Mouse (Mus musculus): ENCODE results near the gene Plekhm3. TPM values are rescaled to one million over a fixed set of nuclear protein-coding genes. Genes with fewer than 3 reads are reported as not detected.

Gene Plekhm3
- total RNA-seq, 2 experiments from 2014 or later, result 25.0 to 29.3 TPM

DNA sequence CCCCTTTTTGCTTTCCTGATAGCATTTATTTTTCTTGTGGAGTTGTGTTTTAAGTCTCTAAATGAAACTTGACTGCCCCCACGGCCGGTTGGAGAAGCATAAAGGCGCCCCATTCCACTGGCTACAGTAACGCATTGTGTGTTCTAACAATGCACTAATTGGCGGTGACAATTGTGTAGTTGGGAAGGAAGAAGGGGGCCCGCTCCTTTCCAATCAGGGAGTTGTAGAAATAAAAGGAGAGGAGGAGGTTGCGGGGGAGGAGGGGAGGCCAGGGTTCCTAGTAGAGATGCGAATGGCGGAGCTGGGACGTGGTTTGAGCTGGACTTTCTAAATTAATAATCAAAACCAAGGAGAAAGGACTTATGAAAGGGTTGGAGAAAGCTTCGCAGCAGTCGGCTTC, 176.8 kb downstream of the Plekhm3 start:
- DNase-seq (ENCODE audit: low spot score in 2 of 2), result no peak

DNA sequence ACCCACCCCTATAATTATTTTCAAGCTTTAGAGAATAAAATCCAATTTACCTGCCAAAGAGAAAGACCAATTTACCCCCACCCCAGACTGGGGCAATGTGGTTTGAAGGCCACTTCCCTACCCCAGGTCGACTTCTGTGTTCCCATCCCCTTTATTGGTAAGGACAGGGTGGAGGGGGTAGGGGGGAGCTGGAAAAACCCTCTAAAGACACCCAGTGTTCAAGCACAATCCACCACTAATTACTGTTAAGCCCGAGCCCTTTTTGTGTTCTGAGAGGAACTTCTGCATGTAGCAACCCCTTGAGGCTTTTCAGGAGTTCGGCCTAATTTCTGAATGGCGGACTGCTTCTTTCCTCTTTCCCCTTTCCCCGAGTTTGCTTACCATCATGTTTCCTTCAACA, 177.2 kb downstream of the Plekhm3 start:
- DNase-seq (ENCODE audit: low spot score in 2 of 2), result no peak

DNA sequence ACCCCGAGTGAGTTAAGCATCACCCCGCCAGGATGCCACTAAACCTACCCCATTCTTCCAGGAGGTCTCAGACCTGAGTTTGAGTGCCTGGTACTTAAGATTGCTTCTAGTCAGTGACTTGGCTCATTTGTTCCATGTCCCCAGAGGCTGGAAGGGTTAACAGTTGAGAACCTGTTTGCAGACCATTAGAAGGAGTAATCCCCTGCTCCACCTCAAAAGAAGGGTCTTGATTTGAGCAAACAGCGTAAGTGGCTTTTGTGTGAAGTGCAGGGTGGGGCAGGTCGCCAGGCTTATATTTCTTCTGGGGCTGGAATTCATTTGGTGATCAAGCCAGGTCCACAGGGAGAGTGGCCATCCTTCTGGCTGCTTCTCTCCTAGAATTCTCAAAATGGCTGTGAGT, 183.3 kb downstream of the Plekhm3 start:
- no peak for DNase-seq (ENCODE audit: low spot score in 2 of 2)

DNA sequence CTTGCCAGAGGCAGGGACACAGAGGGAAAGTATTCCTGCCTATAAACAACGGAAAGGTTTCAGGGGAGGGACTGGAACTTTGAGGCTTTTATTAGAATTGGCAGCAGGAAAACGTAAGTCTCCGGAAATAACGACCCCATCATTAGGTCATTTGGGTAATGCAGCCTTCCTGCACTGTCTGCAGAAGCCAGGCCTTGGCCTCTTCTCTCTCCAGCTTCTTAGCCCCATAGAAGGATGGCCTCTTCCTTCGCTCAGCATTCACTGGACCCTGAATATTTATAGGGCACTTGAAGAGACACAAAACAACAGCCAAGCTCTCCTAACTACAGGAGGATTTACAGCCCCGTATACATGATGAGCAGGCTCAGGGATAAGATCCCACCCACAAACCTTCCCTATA, 186.5 kb downstream of the Plekhm3 start:
- DNase-seq (ENCODE audit: low spot score in 2 of 2), result no peak

DNA sequence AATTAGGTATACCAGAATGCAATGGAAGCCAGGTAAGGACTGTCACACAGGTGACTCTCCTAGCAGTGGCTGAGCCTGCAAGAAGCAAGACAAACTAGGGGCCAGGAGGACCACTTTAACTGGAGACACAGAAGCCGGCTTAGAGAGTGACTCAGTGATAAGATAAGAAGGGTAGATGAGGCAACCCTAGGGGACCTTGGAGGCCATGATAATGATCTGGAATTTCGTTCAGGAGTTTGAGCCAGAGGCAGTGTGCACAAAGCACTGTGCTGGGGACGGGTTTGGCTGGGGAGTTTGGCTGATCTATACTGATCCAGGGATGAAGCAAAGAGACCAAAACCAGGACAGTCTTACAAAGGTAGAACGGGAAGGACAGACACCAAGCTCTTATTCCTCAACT, 195.0 kb downstream of the Plekhm3 start:
- DNase-seq (ENCODE audit: low spot score in 2 of 2), result no peak

DNA sequence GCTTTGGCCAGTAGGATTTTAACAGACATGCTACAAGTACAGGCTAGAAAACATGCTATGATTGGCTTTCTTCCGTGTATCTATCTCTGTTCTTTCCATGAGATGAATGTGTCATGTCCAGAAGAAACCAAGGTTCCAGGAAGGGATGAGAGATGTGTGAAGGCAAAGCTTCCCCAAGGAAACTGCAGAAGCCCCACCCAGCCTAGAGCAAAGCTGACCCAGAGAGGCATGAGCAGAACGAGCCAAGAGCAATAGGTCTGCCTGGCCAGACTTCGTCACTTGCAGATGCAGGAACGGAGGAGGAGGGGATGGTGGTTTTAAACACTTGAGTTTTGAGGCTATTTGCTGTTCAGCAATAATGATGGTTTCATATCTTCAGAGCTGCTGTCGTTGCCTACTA, 198.9 kb downstream of the Plekhm3 start:
- no peak for DNase-seq (ENCODE audit: low spot score in 2 of 2)

DNA sequence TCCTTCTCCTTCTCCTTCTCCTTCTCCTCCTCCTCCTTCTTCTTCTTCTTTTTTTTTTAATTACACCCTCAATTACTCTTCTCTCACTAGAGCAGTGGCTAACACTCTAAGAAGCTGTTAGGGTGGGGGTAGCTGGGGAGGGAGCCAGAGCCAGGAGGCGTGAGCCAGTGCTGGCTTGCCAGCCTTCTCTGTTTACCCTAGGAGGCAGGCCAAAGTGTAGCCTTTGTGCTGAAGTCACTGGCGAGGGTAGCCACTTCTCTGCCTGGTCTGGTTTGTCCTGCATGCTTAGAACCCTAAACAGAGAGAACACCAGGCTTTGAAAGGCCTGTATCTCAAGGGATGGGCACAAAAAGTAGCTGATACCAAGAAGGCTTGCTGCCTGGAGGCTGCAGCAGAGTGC, 199.4 kb downstream of the Plekhm3 start:
- DNase-seq (ENCODE audit: low spot score in 2 of 2), result no peak

DNA sequence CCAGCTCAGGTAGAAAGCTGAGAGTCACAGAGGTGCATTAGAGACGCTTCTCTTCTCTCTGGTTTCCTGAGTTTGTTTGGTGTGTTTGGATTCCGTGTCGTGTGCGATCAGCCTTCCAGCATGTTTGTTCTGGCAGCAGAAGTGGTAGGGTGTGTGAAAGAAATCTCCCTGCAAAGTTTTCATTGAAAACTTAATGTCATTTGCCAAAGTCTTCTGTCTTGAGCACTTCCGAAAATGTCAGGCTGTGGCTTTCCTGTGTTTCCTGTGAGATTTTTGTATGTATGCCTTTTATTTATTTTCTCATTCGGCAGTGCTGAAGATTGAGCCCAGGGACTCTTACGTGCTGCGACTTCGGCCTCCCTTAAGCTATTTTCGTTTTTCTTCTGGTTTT, 200.0 kb downstream of the Plekhm3 start:
- no peak for DNase-seq (ENCODE audit: low spot score in 2 of 2)

DNA sequence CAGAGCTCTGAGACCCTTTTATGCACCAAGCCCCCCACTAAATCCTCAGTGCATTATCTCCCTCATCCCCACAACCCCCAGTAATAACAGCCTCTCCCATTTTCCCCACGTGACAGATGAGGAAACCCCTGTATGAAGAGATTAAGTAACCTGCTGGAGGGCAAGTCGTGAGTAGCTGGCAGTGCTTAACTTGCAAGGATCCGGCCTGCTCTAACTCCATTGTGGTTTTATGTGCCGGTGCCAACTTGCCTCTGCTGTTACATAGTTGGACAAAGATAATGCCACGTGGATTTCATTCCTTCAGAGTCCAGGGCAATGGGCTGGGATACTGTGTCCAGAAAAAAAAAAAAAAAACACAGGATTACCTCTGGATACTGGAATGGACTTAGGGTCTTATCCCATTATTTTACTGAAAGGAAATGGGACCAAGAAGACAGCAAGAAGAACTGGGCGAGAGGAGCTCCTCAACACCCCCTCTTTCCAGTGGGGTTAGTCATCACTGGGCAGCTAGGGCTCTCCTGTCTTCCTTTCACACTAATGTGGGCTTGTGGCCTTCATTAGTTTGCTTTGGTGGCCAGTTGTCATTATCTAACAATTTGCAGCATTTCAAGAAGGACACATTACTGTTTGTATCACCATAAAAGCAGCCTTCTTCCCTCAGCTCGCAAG, 200.5 kb downstream of the Plekhm3 start:
- no peak for DNase-seq (ENCODE audit: low spot score in 2 of 2)

DNA sequence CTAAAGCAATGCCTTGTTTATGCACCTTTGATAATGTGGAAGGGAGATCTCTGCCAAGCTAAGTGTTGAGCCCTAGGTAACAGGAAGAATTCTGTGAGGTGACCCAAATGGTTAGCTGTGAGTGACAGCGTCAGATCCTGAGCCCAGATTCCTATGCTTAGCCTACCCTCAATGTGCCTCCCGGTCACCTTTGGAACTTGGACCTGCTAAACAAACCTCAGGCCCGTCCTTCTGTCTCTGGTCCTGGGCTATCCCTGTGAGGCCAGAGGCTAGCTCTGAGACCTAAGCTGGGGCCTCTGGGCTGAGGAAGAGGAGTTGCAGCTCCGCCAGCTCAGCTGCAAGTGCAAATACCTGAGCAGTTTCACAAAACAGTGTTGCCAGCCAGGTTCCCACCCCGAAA, 202.0 kb downstream of the Plekhm3 start:
- no peak for DNase-seq (ENCODE audit: low spot score in 2 of 2)

DNA sequence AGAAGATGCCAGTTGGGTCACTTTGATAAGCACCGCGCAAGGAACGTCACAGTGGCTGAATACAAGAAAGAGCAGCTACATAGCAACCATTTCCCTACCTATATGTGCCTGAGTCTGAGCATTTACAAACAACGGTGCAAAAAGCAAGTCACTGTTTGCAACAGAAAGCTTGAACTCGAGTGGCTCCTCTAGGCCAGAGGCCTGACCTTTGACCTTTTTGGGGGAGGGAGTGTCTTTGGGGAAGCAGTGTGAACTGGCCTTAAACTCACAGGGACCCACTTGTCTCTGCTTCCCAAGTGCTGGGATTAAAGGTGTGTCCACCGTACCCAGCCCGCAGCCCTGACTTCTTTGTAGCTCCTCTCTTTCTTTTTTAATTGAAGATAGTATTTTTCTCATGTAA, 203.0 kb downstream of the Plekhm3 start:
- DNase-seq (ENCODE audit: low spot score in 2 of 2), result no peak

DNA sequence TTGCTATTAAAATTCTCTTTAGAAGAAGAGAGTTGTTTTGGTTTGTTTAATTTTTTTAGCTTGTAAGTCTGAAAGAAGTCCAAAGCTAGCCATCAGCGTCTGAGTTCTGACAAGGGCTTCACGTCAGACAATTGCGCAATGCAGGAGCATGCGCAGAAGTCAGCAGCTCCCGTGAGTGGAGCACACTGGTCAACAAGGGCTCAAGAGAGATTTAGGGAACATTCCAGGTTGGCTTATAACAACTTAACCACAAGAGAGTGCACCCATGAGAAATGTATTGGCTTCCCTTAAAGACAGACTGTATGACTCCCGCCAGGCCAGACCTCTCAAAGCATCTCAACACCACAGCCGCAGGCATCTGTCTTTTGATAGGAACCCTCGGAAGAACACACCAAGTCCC, 203.5 kb downstream of the Plekhm3 start:
- DNase-seq (ENCODE audit: low spot score in 2 of 2), result no peak

DNA sequence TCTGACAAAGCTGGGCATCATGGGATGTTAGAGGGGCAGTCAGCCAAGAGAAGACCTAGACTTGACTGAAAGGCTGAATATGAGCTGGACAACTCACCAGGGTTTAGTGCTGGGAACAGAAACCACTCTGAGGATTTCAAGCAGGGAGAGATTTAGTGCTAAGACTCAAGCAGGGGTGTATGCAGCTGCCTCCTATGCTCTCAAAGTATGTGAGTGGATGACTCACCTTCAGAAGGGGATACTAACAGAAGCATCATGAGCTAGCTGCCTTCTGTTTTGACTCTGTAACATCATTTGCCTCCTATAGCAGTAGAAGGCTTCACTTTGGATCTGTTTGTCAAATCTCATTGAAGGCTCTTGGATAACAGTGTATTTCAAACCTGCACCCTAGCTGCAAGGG, 212.0 kb downstream of the Plekhm3 start:
- no peak for DNase-seq (ENCODE audit: low spot score in 2 of 2)

DNA sequence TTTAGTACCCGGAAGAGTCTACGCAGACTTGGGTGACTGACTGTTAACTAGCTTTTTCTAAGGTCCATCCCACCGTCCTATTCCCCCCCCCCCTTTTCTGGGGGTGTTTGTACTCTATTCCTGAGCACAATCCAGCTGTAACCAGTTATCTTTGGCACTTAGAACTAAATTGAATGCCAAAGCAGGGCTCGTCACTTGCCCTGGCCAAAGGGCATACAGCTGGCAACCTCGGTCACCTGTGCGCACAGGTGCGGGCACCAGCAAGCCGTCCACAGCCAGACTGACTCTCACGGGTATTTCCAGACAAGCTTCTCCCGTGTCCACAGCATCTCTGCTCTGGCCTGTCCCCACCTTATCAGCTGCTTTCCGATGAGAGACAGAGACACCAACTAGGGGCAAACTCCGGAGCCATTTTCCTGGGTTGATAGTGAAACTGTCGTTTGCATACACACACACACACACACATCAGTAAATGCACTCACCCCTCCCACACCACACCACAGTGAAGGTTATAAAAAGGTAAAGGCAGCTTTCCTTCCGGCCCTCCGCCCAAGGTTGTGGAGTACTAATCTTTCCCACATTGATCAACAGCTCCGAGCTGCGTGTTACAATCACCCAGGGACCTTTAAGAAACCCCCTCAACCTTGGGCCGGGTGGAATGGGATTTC, 213.7 kb downstream of the Plekhm3 start:
- DNase-seq (ENCODE audit: low spot score in 2 of 2), result no peak

DNA sequence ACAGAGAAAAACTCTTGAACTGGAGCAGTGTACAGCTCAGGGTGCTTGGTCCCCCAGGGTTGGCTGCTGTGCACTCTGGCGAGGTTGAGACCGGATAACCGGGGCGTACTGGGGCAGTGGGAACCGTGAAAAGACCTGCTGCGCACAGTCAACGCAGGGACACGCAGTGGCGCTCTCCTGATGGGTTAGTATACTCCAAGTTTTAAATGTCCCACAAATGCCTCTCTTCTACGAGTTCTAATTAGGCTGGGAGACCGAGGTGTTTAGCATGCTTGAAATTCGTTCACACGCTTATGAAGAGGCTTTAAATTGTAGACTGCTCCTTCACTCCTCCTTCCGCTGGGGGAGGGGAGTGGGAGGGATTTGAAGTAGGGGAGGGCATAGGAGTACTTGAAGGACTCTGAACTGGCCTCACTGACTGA, 218.0 kb downstream of the Plekhm3 start:
- DNase-seq (ENCODE audit: low spot score in 2 of 2), result no peak

DNA sequence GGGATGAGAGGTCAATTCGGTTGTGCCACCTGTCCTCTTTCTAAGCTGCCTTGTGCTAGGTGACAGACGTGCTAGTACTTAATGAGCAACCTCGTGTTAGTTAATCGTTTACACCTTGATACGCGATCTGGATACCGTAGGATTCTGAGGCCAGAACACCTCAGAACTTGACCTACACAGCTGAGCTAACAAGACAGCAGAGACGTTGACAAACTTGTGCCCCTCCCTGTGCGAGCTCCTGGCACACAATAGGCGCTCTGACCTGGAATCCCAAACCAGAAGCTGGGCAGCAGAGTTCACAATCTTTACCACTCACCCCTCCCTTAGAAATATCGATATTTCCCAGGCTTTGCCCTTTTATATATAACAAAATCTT, 218.5 kb downstream of the Plekhm3 start:
- DNase-seq (ENCODE audit: low spot score in 2 of 2), result no peak

DNA sequence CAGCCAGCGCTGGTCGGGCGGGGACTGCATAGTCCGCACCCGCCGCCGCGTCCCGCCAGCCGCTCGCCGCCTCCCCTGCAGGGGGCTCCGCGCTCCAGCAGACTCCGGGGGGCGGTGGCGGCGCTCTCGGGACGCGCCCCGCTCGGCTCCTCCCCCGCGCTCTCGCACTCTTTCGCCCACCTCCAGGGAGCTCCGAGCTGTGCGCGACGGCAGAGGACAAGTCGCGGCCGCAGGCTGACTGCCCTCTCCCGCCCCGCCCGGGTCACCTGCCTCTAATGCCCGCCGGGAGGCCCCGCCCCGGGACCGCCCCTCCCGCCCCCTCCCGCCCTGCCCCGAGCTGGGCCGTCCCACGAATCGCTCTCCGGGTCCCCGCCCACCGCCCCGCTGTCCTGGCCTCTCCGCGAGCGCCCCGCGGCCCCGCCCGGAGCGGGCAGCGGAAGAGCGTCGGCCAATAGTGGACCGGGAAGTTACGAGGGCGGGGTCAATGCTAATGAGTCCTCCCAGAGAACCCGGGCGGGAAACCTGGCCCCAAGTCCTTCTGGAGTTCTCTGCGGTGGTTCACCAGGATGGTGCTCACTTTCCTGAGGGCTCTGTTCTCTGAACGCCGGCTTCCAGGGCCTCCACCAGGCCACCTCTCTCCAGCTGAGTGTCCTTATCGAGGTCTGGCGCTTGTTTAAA, 219.0 kb downstream of the Plekhm3 start, which contains the start of gene Fzd5:
Gene Fzd5, minus strand, starts transcription at position 250 of the 678 bp plus-strand sequence.
- peak; percentile 56 to 80 for DNase-seq (ENCODE audit: low spot score in 2 of 2)

DNA sequence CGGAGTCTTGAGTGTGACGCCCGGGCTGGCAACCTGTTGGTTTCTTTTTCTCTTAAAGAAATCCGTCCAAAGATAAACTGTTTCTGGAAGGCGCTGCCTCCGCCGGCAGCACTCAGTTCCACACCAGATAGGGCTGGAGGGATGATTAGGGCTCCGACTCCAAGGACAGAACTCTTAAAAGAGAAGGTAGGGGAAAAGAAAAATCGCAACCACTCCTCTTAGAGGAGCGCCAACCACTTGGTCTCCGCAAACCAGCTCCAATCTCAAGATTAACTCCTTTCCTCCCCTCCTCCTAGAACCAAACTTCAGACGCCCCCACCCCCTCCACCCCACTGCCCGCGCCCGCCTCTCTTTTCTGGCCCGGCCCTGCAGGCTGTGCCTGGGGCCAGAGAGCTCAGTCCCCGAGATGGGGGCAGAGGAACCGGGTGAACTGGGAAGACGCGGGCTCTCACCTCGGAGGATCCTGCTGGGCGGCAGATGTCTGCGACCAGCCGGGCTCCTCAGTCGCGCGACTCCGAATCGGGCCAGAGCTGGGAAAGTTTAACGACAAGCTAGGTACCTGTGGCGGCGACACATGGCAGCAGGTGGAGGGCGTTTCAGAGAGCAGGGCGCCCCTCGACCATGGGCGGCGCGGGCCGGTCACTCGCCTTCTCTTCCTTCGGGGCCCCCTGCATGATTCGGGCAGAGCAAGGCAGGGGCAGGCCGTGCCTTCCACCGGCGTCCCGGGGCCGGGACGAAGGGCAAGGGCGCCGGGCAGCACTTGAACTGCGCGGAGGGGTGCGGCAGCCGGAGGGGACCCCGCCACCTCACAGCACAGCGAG, 219.7 kb downstream of the Plekhm3 start:
- no peak for DNase-seq (ENCODE audit: low spot score in 2 of 2)

Measured in layer of hippocampus, postnatal 14 days (tissue).